Mouse (Mus musculus) heart, embryonic 15.5 days (tissue): ENCODE data around the gene Isy1. TPM values are rescaled to one million over a fixed set of nuclear protein-coding genes. Genes with fewer than 3 reads are reported as not detected.
"Not testable (repeated sequence)": the region's sequence is repeated elsewhere in the genome, so short reads cannot be mapped to it uniquely, and the experiment has no call there.

Source experiments
- ATAC-seq: fragments of 200-750 bp; cut with Nextera tagmentation; replicated peaks from 2 replicates; pipeline ENCODE4 v1.8.0; 2017; ENCODE audit warnings: low read depth, moderate TSS enrichment; ENCODE audit not compliant: insufficient number of reproducible peaks, insufficient read depth, low FRiP score
- H3K27ac ChIP-seq: fragments of 300-500 bp; sonication (generic); 2 replicates; pipeline ENCODE4 v1.5.1; 2015; ENCODE audit warnings: mild to moderate bottlenecking, inconsistent platforms
- H3K27me3 ChIP-seq: fragments of 300-500 bp; sonication (generic); 2 replicates; pipeline ENCODE4 v1.6.1; 2015; ENCODE audit warnings: inconsistent platforms
- H3K36me3 ChIP-seq: fragments of 300-500 bp; sonication (generic); 2 replicates; pipeline ENCODE4 v1.6.1; 2015; ENCODE audit warnings: mild to moderate bottlenecking, inconsistent platforms
- H3K4me1 ChIP-seq: fragments of 300-500 bp; sonication (generic); replicated peaks from 2 replicates; pipeline ENCODE4 v1.6.1; 2015; ENCODE audit warnings: inconsistent platforms
- H3K4me2 ChIP-seq: fragments of 300-500 bp; sonication (generic); 2 replicates; pipeline ENCODE4 v1.6.1; 2015; ENCODE audit warnings: inconsistent platforms, mild to moderate bottlenecking, moderate library complexity
- H3K4me3 ChIP-seq: fragments of 300-500 bp; sonication (generic); 2 replicates; pipeline ENCODE4 v1.5.1; 2015; ENCODE audit warnings: mild to moderate bottlenecking, inconsistent platforms
- H3K9ac ChIP-seq: fragments of 300-500 bp; sonication (generic); 2 replicates; pipeline ENCODE4 v1.6.1; 2015; ENCODE audit warnings: mild to moderate bottlenecking, inconsistent platforms
- H3K9me3 ChIP-seq: fragments of 300-500 bp; sonication (generic); replicated peaks from 2 replicates; pipeline ENCODE4 v1.6.1; 2016; ENCODE audit warnings: inconsistent platforms
- WGBS: fragments of 180-500 bp; shearing (Covaris S2); methylation state at CpG from one replicate; pipeline ENCODE4 v1.1.7; 2015; ENCODE audit warnings: mixed read lengths; 5-methylcytosine and 5-hydroxymethylcytosine counted together
- polyA plus RNA-seq: library from polyadenylated mRNA; unstranded; fragments of >200 nt; fragmentation: Nextera tagmentation; extraction: Ambion mirVana; gene quantifications from 2 replicates; pipeline ENCODE4 v1.2.1, GENCODE M21; 2015

Isy1 gene
- polyA plus RNA-seq, 1 experiment from 2014 or later, result 22.9 TPM

DNA sequence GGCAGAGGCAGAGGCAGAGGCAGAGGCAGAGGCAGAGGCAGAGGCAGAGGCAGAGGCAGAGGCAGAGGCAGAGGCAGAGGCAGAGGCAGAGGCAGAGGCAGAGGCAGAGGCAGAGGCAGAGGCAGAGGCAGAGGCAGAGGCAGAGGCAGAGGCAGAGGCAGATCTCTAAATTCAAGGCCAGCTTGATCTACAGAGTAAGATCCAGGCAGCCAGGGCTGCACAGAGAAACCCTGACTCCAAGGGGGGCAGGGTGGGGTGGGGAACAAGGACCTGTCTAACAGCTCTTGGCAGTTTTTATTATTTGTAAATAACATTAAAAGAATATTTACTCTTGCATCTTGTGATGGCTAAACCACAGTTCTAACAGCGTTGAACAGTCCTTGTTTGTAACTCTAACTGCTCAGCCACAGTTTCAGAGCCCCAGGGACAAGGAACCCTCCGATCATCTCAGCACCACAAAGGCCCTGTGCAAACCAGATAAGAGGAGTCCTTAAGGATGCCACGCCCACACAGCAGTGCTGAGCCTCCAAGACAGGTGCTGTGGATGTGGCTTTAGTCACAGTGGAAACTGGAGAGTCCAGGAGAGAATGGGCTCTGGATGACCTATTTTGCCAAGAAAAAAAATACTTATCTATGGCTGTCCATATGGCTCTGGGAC is 62.9 kb downstream of the Isy1 start:
- Histone ChIP-seq H3K9me3 (no peaks in the 10 kb centered on the region), H3K4me1 (peaks cover 15% of the 10 kb centered on the region), H3K4me2 (no peak overlapping the region), H3K4me3 (no peak overlapping the region), H3K27ac (no peak overlapping the region), H3K36me3 (no peaks in the 10 kb centered on the region), H3K9ac (no peak overlapping the region), H3K27me3 (no peaks in the 10 kb centered on the region)
- 59% methylated on average over 3 of the region's 3 CpGs for WGBS
- ATAC-seq, result no peak

DNA sequence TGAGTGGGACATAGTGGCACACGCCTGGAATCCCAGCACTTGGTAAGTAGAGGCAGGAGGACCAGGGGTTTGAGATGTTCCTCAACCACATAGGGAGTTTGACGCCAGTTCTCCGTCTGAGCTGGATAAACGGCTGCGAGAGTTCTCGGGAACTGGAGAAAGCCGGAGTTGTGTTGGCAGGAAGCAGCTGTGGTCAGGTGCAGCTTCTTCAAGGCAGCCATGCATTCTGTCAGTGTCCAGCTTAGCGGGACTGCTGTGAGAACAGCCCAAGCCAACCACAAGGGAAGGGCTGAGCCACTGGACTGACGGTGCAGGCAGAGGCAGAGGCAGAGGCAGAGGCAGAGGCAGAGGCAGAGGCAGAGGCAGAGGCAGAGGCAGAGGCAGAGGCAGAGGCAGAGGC is 63.7 kb downstream of the Isy1 start:
- ATAC-seq, result no peak
- WGBS, result 76% methylated on average over 9 of the region's 9 CpGs

DNA sequence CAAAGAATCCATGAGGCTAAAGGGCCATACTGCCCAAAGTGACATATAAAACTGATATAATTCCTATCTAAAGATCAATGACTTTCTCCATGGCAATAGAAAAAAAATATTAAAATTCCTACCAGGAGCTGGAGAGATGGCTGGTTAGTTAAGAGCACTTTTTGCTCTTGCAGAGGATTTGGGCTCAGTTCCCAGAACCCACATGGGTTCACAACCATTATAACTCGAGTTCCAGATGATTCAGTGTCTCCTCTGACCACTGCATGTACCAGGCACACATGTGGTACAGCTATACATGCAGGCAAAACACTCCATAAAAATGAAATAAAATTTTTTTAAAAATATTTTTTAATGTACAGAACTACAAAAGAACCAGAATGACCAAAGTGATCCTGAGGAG is 64.1 kb downstream of the Isy1 start:
- no peak overlapping the region for H3K4me2 ChIP-seq
- WGBS, result 42% methylated on average over 1 of the region's 1 CpGs
- H3K9me3 ChIP-seq, result no peaks in the 10 kb centered on the region

More for the DNA sequence above, 63.7 kb downstream of the Isy1 start:
- H3K27ac ChIP-seq, result no peak overlapping the region
- peaks cover 15% of the 10 kb centered on the region for H3K4me1 ChIP-seq
- no peaks in the 10 kb centered on the region for H3K9me3 ChIP-seq
- no peaks in the 10 kb centered on the region for H3K36me3 ChIP-seq
- no peaks in the 10 kb centered on the region for H3K27me3 ChIP-seq
- no peak overlapping the region for H3K9ac ChIP-seq
- no peak overlapping the region for H3K4me3 ChIP-seq
- H3K4me2 ChIP-seq, result no peak overlapping the region

DNA sequence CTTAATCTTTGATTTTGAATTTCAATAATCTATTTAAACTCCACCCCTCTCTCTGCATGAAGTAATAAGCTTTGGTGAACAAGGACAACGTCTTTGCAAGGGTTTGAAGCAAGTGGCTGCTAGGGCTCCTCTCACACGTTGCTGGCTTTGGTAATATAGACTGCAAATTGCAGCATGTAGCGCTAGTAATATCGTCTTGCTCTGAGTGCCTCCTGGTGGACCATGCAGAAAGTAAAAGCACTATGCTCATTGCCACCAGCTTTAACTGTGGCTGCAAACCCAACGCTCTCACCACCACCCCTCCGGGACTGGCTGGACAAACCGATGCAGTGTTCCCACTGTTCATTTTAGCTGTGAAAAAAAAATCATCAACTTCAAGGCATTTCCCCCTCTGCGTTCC is 68.0 kb downstream of the Isy1 start:
- no peak overlapping the region for H3K9ac ChIP-seq
- no peak overlapping the region for H3K4me3 ChIP-seq
- no peaks in the 10 kb centered on the region for H3K36me3 ChIP-seq
- 53% methylated on average over 8 of the region's 8 CpGs for WGBS
- no peaks in the 10 kb centered on the region for H3K27me3 ChIP-seq
- no peaks in the 10 kb centered on the region for H3K9me3 ChIP-seq
- H3K4me1 ChIP-seq, result no peaks in the 10 kb centered on the region
- ATAC-seq, result no peak
- no peak overlapping the region for H3K4me2 ChIP-seq
- no peak overlapping the region for H3K27ac ChIP-seq

More for the DNA sequence above, 64.1 kb downstream of the Isy1 start:
- H3K4me3 ChIP-seq, result no peak overlapping the region
- no peaks in the 10 kb centered on the region for H3K27me3 ChIP-seq
- H3K27ac ChIP-seq, result no peak overlapping the region
- peaks cover 15% of the 10 kb centered on the region for H3K4me1 ChIP-seq
- H3K9ac ChIP-seq, result no peak overlapping the region
- H3K36me3 ChIP-seq, result no peaks in the 10 kb centered on the region
- no peak for ATAC-seq

DNA sequence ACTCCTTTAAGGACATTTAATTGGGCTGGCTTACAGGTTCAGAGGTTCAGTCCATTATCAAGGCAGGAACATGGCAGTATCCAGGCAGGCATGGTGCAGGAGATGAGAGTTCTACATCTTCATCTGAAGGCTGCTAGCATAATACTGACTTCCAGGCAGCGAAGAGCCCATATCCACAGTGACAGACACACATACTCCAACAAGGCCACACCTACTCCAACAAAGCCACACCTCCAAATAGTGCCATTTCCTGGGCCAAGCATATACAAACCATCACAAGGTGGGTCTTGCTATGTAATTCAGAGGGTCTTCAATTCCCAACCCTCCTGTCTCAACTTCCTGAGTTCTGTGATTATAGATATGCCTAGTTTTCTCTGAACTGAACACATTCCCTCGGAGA is 74.3 kb downstream of the Isy1 start:
- H3K4me2 ChIP-seq, H3K9ac ChIP-seq, H3K4me3 ChIP-seq, ATAC-seq, H3K9me3 ChIP-seq, H3K36me3 ChIP-seq, H3K27me3 ChIP-seq, H3K27ac ChIP-seq, H3K4me1 ChIP-seq: not testable (repeated sequence)
- WGBS, result 94% methylated on average over 2 of the region's 2 CpGs

Other genes starting within 250 kb of the Isy1 start
- 1.3 and 1.9 TPM in 2 replicates for gene Prokr1, start 248.1 kb downstream of the Isy1 start, polyA plus RNA-seq
- gene Aplf, start 166.6 kb downstream of the Isy1 start, polyA plus RNA-seq, result 7.0 and 8.7 TPM in 2 replicates
- gene Efcc1, start 107.9 kb downstream of the Isy1 start, polyA plus RNA-seq, result 0.77 and 0.99 TPM in 2 replicates
- 3.9 and 4.2 TPM in 2 replicates for gene Gp9, start 60.7 kb downstream of the Isy1 start, polyA plus RNA-seq
- 8.2 and 10.2 TPM in 2 replicates for gene Rab43, start 26.6 kb downstream of the Isy1 start, polyA plus RNA-seq
- 2.2 TPM in 2 replicates for gene Gm45140, start 3.0 kb downstream of the Isy1 start, polyA plus RNA-seq
- 661 and 702 TPM in 2 replicates for gene Cnbp, start 12.3 kb upstream of the Isy1 start, polyA plus RNA-seq
- 94.7 and 129 TPM in 2 replicates for gene Copg1, start 49.0 kb upstream of the Isy1 start, polyA plus RNA-seq
- gene Hmces, start 75.1 kb upstream of the Isy1 start, polyA plus RNA-seq, result 20.4 and 30.4 TPM in 2 replicates
- 18.1 and 23.2 TPM in 2 replicates for gene H1fx, start 142.8 kb upstream of the Isy1 start, polyA plus RNA-seq
- 190 and 214 TPM in 2 replicates for gene Rab7, start 206.5 kb upstream of the Isy1 start, polyA plus RNA-seq
- gene Rpn1, start 245.7 kb upstream of the Isy1 start, polyA plus RNA-seq, result 166 and 209 TPM in 2 replicates